ENCODE assay signal across 8 mouse cellular contexts in the genomic region with DNA sequence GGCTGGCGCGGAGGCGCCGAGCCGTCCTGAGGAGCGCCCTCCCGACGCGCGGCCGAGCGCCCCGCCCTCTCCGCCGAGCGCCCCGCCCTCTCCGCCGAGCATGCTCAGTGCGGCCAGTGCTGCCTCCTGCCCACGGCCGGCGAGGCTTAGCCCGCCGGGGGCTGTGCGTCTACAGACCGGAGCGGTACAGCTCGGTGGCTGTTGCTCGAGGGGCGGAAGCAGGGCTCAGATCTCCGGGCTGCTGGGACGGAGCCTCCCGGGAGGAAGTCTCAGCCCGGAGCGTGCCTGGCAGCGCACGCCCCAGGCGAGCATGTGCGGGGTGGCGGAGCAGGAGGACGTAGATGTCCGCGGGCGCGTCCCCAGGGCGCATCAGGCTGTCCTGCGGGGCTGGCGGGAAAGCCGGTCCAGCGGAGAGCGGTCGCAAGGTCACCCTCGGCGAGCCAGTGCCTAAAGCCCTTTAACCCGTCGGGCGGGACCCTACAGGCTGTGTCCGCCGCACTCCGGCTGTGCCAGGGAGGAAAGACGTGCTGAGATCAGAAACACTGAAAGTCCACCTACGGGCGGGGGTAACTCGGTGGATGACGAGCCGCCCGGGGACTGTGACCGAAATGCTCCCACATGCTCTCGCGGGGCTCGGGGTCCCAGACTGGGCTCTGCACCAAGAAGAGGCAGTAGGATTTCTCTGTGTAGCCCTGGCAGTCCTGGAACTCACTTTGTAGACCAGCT. TPM values are rescaled to one million over a fixed set of nuclear protein-coding genes. Genes with fewer than 3 reads are reported as not detected.
A peak's percentile ranks its signal among the peaks of the same experiment; 100 is the strongest.
DNase-seq lines count a peak whose midpoint lies in the region; ATAC-seq and TF ChIP-seq lines count a peak whose summit lies in the region.

No protein-coding gene starts in this region.

- peak; percentile 77 for ATAC-seq in megakaryocyte, adult 5-6 weeks (ENCODE audit: poor library complexity, severe bottlenecking)

- H3K4me3 ChIP-seq in cortical plate, adult 2 months (ENCODE audit: insufficient read depth, low read length): peak overlapping the region; percentile 95

- no peak for TF ChIP-seq CTCF in cortical plate, adult 2 months (IDR thresholded peaks at IDR 0.05; ENCODE audit: extremely low read depth, insufficient read depth, low read length)

- peak; percentile 85 for DNase-seq in adipocyte (ENCODE audit: low spot score)
- DNase-seq in gastrocnemius, adult 8-10 months (ENCODE audit: low spot score in 2 of 2): peak; percentile 87 to 88
- peak; percentile 94 for DNase-seq in induced T-regulatory cell, adult 2 months (ENCODE audit: low read depth)
- DNase-seq in left cerebral cortex, adult 8-10 months (ENCODE audit: low spot score in 2 of 2): peak; percentile 72 to 86
- DNase-seq in right cerebral cortex, adult 18-20 months: peak; percentile 93
- DNase-seq in urinary bladder, adult 2 months (ENCODE audit: low spot score): peak; percentile 81

- H3K4me1 ChIP-seq in cortical plate, adult 2 months (ENCODE audit: control insufficient read depth, insufficient read depth, low read length): no peaks in the 10 kb centered on the region

- H3K27ac ChIP-seq in cortical plate, adult 2 months (ENCODE audit: insufficient read depth, low read length): peak overlapping the region; percentile 98

- peak; percentile 95 for TF ChIP-seq POLR2A in cortical plate, adult 2 months (IDR thresholded peaks at IDR 0.05; ENCODE audit: extremely low read depth, insufficient read depth, low read length)

RNA-seq across cellular contexts. Expression of a gene that starts 0.5 kb away (rescaled TPM):
- polyA plus RNA-seq in cortical plate, adult 2 months (2012; rRNA removed): 212 and 221 TPM in 2 replicates
- total RNA-seq in gastrocnemius, adult 8-10 months (2022): 10 to 100 TPM; 37.7 to 49.3 (median 41.0) TPM
- 100 to 1,000 TPM; 249 to 287 (median 264) TPM for total RNA-seq in left cerebral cortex, adult 8-10 months (2022)
- total RNA-seq in megakaryocyte, adult 5-6 weeks (2015): 66.8 and 70.0 TPM in 2 replicates
- total RNA-seq in megakaryocyte, adult 5-6 weeks (2017): 34.1 and 45.3 TPM in 2 replicates
- 33.5 and 34.8 TPM in 2 replicates for polyA plus RNA-seq in urinary bladder, adult 2 months (2012; rRNA removed)

Comparison
In these comparisons a context has a peak if more than half of its experiments do, and no peak if none do; other contexts are left out.
1. Peak in every context shown above with its lines: DNase-seq, ATAC-seq, H3K4me3 ChIP-seq and H3K27ac ChIP-seq.